Mouse (Mus musculus): Measurements from ENCODE around the gene H2-Ab1. TPM values are rescaled to one million over a fixed set of nuclear protein-coding genes. Genes with fewer than 3 reads are reported as not detected.

H2-Ab1 gene
- polyA plus RNA-seq, 1 experiment from 2014 or later = 11.1 TPM

DNA sequence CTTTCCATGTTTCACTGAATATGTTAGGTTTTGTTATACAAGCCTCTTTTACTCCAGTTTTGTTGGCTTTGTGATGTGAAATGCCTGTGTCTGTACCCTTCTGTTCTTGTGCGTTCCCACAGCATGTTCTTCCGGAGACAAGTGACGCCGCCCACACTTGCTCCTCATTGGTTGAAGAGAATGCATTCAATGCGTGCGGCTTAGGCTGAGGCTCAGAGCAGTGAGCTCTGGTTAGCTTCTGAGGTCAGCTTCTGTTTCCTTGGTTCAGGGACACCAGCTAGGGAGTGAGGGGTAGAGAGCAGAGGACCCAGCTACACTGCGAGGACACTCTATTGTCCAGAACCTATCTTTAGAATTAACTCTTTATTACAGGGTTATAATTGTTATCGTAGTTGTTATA, 34.1 kb downstream of the H2-Ab1 start:
- Histone ChIP-seq H3K4me3 (no peak overlapping the region), H3K9me3 (replicated peaks) (no peaks in the 10 kb centered on the region), H3K36me3 (no peaks in the 10 kb centered on the region), H3K27me3 (ENCODE audit: low read depth, poor library complexity, severe bottlenecking) (0 out of 2 replicates have a peak, but pooled peaks cover under 1% of the 10 kb centered on the region), H3K27ac (replicated peaks) (0 out of 2 replicates have a peak overlapping the region, but pooled peaks have one; percentile 9), H3K4me1 (peaks cover 8% of the 10 kb centered on the region; the same call in 1 of the 2 replicates)
- 16% methylated on average over 8 of the region's 8 CpGs for WGBS
- peak; percentile 82 for DNase-seq (ENCODE audit: low spot score)

- WGBS = 94% methylated on average over 4 of the region's 4 CpGs
- DNase-seq (ENCODE audit: low spot score) = no peak
- H3K4me3 ChIP-seq = no peak overlapping the region
- H3K4me1 ChIP-seq = peaks cover 8% of the 10 kb centered on the region; the same call in 1 of the 2 replicates
- no peaks in the 10 kb centered on the region for H3K9me3 ChIP-seq (replicated peaks)
- H3K27ac ChIP-seq (replicated peaks) = no peak overlapping the region
- no peaks in the 10 kb centered on the region for H3K36me3 ChIP-seq
- H3K27me3 ChIP-seq (ENCODE audit: low read depth, poor library complexity, severe bottlenecking) = 0 out of 2 replicates have a peak, but pooled peaks cover 9% of the 10 kb centered on the region
These were observed 35.1 kb downstream of the H2-Ab1 start for GRCm38 (mm10) chr17:34292570-34292969.

- Histone ChIP-seq H3K9me3 (replicated peaks) (no peaks in the 10 kb centered on the region), H3K4me3 (no peak overlapping the region), H3K36me3 (no peaks in the 10 kb centered on the region), H3K27me3 (ENCODE audit: low read depth, poor library complexity, severe bottlenecking) (0 out of 2 replicates have a peak, but pooled peaks cover 9% of the 10 kb centered on the region), H3K27ac (replicated peaks) (no peak overlapping the region), H3K4me1 (peaks cover 8% of the 10 kb centered on the region; the same call in 1 of the 2 replicates)
- no peak for DNase-seq (ENCODE audit: low spot score)
- WGBS = 56% methylated on average over 2 of the region's 2 CpGs
These were observed 36.0 kb downstream of the H2-Ab1 start for GRCm38 (mm10) chr17:34293533-34293932.

GRCm38 (mm10) chr17:34294249-34294648, 36.8 kb downstream of the H2-Ab1 start:
- WGBS = 73% methylated on average over 4 of the region's 4 CpGs
- Histone ChIP-seq H3K4me1 (peaks cover 8% of the 10 kb centered on the region; the same call in 1 of the 2 replicates), H3K27me3 (ENCODE audit: low read depth, poor library complexity, severe bottlenecking) (0 out of 2 replicates have a peak, but pooled peaks cover 9% of the 10 kb centered on the region)

GRCm38 (mm10) chr17:34295307-34295706, 37.8 kb downstream of the H2-Ab1 start:
- Histone ChIP-seq H3K27me3 (ENCODE audit: low read depth, poor library complexity, severe bottlenecking) (0 out of 2 replicates have a peak, but pooled peaks cover 9% of the 10 kb centered on the region), H3K36me3 (no peaks in the 10 kb centered on the region), H3K4me3 (no peak overlapping the region), H3K27ac (replicated peaks) (no peak overlapping the region), H3K9me3 (replicated peaks) (no peaks in the 10 kb centered on the region), H3K4me1 (peaks cover 8% of the 10 kb centered on the region; the same call in 1 of the 2 replicates)
- DNase-seq (ENCODE audit: low spot score) = peak; percentile 2

More at GRCm38 (mm10) chr17:34294249-34294648, 36.8 kb downstream of the H2-Ab1 start:
- H3K27ac ChIP-seq (replicated peaks) = no peak overlapping the region
- no peaks in the 10 kb centered on the region for H3K36me3 ChIP-seq
- no peaks in the 10 kb centered on the region for H3K9me3 ChIP-seq (replicated peaks)
- H3K4me3 ChIP-seq = no peak overlapping the region
- DNase-seq (ENCODE audit: low spot score) = no peak

- peak; percentile 26 for DNase-seq (ENCODE audit: low spot score)
- Histone ChIP-seq H3K4me3 (peak overlapping the region; percentile 50), H3K4me1 (peaks cover 8% of the 10 kb centered on the region; the same call in 1 of the 2 replicates), H3K36me3 (no peaks in the 10 kb centered on the region), H3K9me3 (replicated peaks) (no peaks in the 10 kb centered on the region), H3K27ac (replicated peaks) (peak overlapping the region; percentile 13; the same call in 1 of the 2 replicates), H3K27me3 (ENCODE audit: low read depth, poor library complexity, severe bottlenecking) (0 out of 2 replicates have a peak, but pooled peaks cover 9% of the 10 kb centered on the region)
- 28% methylated on average over 23 of the region's 23 CpGs for WGBS
These were observed 38.7 kb downstream of the H2-Ab1 start for GRCm38 (mm10) chr17:34295891-34296794.

DNA sequence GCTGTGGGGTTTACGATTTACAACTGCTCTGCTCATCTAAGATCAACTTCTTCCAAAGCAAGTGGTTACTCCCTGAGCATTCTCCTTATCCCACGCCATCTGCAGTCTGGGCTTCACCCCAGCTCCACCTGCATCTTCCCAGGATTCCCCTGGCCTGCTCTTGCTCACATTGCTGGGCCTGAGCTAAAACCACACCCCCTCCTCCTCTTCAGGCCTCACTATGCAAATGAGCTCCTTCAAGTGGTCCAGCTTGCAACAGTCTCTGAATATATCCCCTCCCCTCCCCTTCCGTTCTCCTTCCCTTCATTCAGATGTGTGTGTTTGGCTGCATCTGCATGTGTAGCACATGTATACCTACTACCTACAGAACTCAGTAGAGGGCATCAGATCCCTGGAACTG, 41.9 kb downstream of the H2-Ab1 start:
- 0 out of 2 replicates have a peak, but pooled peaks cover 9% of the 10 kb centered on the region for H3K27me3 ChIP-seq (ENCODE audit: low read depth, poor library complexity, severe bottlenecking)
- DNase-seq (ENCODE audit: low spot score) = peak; percentile 9
- H3K4me3 ChIP-seq = no peak overlapping the region
- H3K36me3 ChIP-seq = no peaks in the 10 kb centered on the region
- H3K9me3 ChIP-seq (replicated peaks) = no peaks in the 10 kb centered on the region
- 69% methylated on average over 3 of the region's 3 CpGs for WGBS
- H3K27ac ChIP-seq (replicated peaks) = no peak overlapping the region
- peaks cover 3% of the 10 kb centered on the region; the same call in 1 of the 2 replicates for H3K4me1 ChIP-seq

- peaks cover 3% of the 10 kb centered on the region; the same call in 1 of the 2 replicates for H3K4me1 ChIP-seq
- no peaks in the 10 kb centered on the region for H3K36me3 ChIP-seq
- H3K27me3 ChIP-seq (ENCODE audit: low read depth, poor library complexity, severe bottlenecking) = 0 out of 2 replicates have a peak, but pooled peaks cover 9% of the 10 kb centered on the region
- WGBS = 92% methylated on average over 8 of the region's 8 CpGs
- H3K4me3 ChIP-seq = no peak overlapping the region
- H3K9me3 ChIP-seq (replicated peaks) = no peaks in the 10 kb centered on the region
- no peak overlapping the region for H3K27ac ChIP-seq (replicated peaks)
- peak; percentile 7 for DNase-seq (ENCODE audit: low spot score)
These were observed 42.6 kb downstream of the H2-Ab1 start for GRCm38 (mm10) chr17:34300071-34300470.

- 81% methylated on average over 23 of the region's 23 CpGs for WGBS
These were observed 43.4 kb downstream of the H2-Ab1 start for GRCm38 (mm10) chr17:34300691-34301566.

DNA sequence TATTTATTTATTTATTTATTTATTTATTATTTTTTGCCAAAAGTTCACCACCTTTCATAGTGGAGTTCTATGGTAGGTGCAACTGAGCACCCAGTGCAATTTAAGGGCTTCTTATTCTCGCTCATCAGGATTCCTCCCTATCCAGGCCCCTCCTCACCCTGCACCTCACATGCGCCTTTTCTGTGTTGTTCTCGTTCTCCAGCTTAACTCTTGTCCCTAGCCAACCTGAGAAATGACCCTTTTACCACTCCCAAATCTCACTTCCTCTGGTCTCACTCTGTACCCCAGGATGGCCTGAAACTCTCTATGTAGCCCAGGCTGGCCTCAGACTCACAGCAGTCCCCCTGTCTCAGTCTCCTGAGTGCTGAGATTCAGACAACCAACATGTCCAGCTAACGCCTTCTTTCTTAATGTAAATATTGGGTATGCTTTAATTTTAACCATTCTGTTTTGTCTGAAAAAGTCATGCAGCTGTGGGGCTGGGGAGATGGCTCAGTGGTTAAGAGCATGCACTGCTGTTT, 44.2 kb downstream of the H2-Ab1 start:
- Histone ChIP-seq H3K4me3 (no peak overlapping the region), H3K9me3 (replicated peaks) (no peaks in the 10 kb centered on the region), H3K27me3 (ENCODE audit: low read depth, poor library complexity, severe bottlenecking) (0 out of 2 replicates have a peak, but pooled peaks cover 6% of the 10 kb centered on the region), H3K27ac (replicated peaks) (no peak overlapping the region), H3K36me3 (no peaks in the 10 kb centered on the region), H3K4me1 (no peaks in the 10 kb centered on the region)
- peak; percentile 4 for DNase-seq (ENCODE audit: low spot score)
- 89% methylated on average over 4 of the region's 4 CpGs for WGBS

More at GRCm38 (mm10) chr17:34300691-34301566, 43.4 kb downstream of the H2-Ab1 start:
- Histone ChIP-seq H3K36me3 (no peaks in the 10 kb centered on the region), H3K4me3 (no peak overlapping the region), H3K27me3 (ENCODE audit: low read depth, poor library complexity, severe bottlenecking) (0 out of 2 replicates have a peak, but pooled peaks cover 9% of the 10 kb centered on the region), H3K27ac (replicated peaks) (no peak overlapping the region), H3K9me3 (replicated peaks) (no peaks in the 10 kb centered on the region), H3K4me1 (peaks cover under 1% of the 10 kb centered on the region; the same call in 1 of the 2 replicates)
- peak; percentile 9 for DNase-seq (ENCODE audit: low spot score)

DNA sequence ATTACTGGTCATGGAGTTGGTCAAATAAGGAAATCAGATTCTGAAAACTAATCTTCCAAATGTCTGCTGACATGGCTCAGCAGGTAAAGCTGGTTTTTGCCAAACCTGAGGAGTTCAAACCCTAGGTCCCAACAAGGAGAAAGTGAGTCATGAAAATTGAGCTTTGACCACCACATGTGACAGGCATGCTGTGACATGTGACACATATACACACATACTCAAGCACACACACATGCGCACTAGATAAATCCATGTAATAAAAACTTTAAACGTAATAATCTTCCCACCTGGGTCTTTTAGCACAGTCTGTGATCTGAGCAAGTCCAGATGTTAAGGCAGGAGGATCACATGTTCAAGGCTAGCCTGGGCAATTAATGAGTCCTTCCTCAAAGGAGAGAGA, 46.3 kb downstream of the H2-Ab1 start:
- H3K27ac ChIP-seq (replicated peaks) = no peak overlapping the region
- no peaks in the 10 kb centered on the region for H3K36me3 ChIP-seq
- no peak for DNase-seq (ENCODE audit: low spot score)
- H3K4me1 ChIP-seq = no peaks in the 10 kb centered on the region
- H3K4me3 ChIP-seq = no peak overlapping the region
- peaks cover 5% of the 10 kb centered on the region; the same call in 1 of the 2 replicates for H3K27me3 ChIP-seq (ENCODE audit: low read depth, poor library complexity, severe bottlenecking)
- 89% methylated on average over 2 of the region's 2 CpGs for WGBS
- no peaks in the 10 kb centered on the region for H3K9me3 ChIP-seq (replicated peaks)

DNA sequence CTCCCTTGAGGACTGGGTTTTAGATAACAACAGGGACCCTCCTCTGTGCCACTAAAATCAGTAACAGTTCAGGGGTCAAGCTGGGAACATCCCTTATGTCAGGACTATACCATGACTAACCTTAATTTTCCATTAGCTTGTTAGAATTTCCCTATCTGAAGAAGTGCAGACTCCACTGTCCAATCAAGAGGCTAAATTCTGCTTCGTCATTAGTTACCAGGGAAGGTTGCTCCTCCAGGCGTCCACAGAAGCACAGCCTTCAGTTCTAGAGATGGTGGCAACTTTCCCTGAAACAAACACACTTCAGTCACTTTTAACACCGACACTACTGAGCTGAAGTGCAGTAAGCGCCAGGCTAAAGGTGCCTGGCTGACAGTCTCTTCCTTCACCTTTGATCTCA, 47.3 kb downstream of the H2-Ab1 start:
- H3K4me3 ChIP-seq = no peak overlapping the region
- H3K36me3 ChIP-seq = no peaks in the 10 kb centered on the region
- peaks cover 6% of the 10 kb centered on the region for H3K4me1 ChIP-seq
- H3K27me3 ChIP-seq (ENCODE audit: low read depth, poor library complexity, severe bottlenecking) = peaks cover 5% of the 10 kb centered on the region; the same call in 1 of the 2 replicates
- 30% methylated on average over 4 of the region's 4 CpGs for WGBS
- H3K27ac ChIP-seq (replicated peaks) = no peak overlapping the region
- no peaks in the 10 kb centered on the region for H3K9me3 ChIP-seq (replicated peaks)
- no peak for DNase-seq (ENCODE audit: low spot score)
